Mouse (Mus musculus) testis, adult 2 months (tissue): ENCODE data around the gene Mier3.

Experiments
- CTCF ChIP-seq: fragments of 200-500 bp; IDR thresholded peaks from 2 replicates; pipeline ENCODE4 v1.5.1; 2012; ENCODE audit warnings: low read depth, mild to moderate bottlenecking, inconsistent platforms, low read length, moderate library complexity; ENCODE audit not compliant: control insufficient read depth, insufficient read depth, insufficient replicate concordance
- POLR2A ChIP-seq: fragments of 200-500 bp; IDR thresholded peaks from 2 replicates; pipeline ENCODE4 v1.6.1; 2012; ENCODE audit warnings: low read depth, mild to moderate bottlenecking, inconsistent platforms, low read length, moderate library complexity; ENCODE audit not compliant: control insufficient read depth

DNA sequence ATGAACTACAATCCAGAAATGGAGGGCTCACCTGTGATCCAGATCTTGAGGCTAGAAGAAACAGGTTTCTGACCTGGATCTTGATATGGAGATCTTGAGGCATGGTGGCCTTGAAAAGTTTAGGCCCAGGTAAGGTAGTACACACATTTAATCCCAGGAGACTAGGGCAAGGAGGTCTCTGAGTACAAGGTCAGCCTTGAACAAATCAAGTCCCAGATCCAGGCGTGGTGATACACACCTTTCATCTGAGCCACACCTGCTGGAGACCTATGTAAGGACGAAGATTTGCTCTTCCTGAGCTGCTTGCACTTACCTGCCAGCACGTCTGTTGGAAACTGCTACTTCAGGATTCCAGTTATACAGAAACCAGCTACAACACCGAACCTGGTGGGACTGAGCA, at the start of gene Mier3:
- TF ChIP-seq POLR2A (no peak), CTCF (no peak)
